Mouse (Mus musculus): ENCODE results near the gene Ptgdr2. TPM values are rescaled to one million over a fixed set of nuclear protein-coding genes. Genes with fewer than 3 reads are reported as not detected.
A peak's percentile ranks its signal among the peaks of the same experiment; 100 is the strongest.

Gene Ptgdr2
- polyA plus RNA-seq, 1 experiment from 2014 or later: 0.18 TPM

DNA sequence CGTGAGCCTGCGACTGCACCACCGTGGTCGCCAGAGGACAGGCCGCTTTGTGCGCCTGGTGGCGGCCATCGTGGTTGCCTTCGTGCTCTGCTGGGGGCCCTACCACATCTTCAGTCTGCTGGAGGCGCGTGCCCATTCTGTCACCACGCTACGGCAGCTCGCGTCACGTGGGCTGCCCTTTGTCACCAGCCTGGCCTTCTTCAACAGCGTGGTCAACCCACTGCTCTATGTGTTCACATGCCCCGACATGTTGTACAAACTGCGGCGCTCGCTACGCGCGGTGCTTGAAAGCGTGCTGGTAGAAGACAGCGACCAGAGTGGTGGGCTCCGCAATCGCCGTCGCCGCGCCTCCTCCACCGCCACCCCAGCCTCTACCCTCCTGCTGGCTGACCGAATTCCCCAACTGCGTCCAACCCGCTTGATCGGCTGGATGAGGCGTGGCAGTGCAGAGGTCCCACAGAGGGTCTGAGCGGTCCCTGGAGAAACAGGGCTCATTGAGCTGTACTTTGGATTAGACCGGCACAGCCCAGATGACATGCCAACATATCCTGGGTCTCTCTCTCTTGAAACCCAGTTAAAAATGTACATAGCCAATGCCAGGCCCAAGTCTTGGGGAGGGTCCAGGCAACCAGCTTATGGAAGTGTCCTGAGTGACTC, 4.0 kb downstream of the Ptgdr2 start:
- WGBS: 2% methylated on average over 40 of the region's 40 CpGs

DNA sequence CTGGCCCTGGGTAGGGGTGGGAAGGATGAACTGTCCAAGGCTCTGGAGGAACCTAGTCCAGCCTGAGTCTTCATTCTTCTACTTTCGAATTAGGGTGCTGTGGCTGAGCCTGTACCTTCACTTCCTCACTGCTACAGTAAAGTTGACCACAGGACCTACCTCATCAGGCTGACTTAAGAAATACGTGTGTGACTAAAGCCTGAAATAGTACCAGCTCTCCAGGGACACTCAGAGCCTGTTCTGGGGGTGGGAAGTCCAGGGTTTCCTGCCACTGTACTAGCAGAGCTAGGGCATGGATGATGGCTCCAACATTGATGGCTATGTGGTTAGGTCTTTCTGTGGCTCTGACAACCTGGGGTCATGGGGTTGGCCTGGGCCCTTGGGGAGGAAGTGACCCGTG, 7.0 kb downstream of the Ptgdr2 start:
- 90% methylated on average over 3 of the region's 3 CpGs for WGBS
- Histone ChIP-seq H3K4me2 (ENCODE audit: low read length) (no peak overlapping the region), H3K9me3 (replicated peaks; ENCODE audit: control insufficient read depth, low read length) (no peaks in the 10 kb centered on the region), H3K36me3 (ENCODE audit: control insufficient read depth, insufficient read depth, low read length) (peaks cover 36% of the 10 kb centered on the region), H3K9ac (ENCODE audit: low read length) (no peak overlapping the region), H3K27me3 (replicated peaks; ENCODE audit: control insufficient read depth, insufficient read depth, low read length) (no peaks in the 10 kb centered on the region), H3K4me3 (ENCODE audit: low read depth, low read length) (no peak overlapping the region), H3K27ac (ENCODE audit: low read depth, low read length) (no peak overlapping the region), H3K4me1 (ENCODE audit: control insufficient read depth, insufficient read depth, low read length) (peaks cover 24% of the 10 kb centered on the region)
- ATAC-seq (no peak), DNase-seq (ENCODE audit: low spot score) (no peak)

More for the DNA sequence above, 4.0 kb downstream of the Ptgdr2 start:
- ATAC-seq: peak; percentile 84
- Histone ChIP-seq H3K9ac (ENCODE audit: low read length) (peak overlapping the region; percentile 68), H3K4me3 (ENCODE audit: low read depth, low read length) (peak overlapping the region; percentile 37), H3K27me3 (replicated peaks; ENCODE audit: control insufficient read depth, insufficient read depth, low read length) (0 out of 2 replicates have a peak, but pooled peaks cover 3% of the 10 kb centered on the region), H3K4me1 (ENCODE audit: control insufficient read depth, insufficient read depth, low read length) (peaks cover 9% of the 10 kb centered on the region; the same call in 1 of the 2 replicates), H3K36me3 (ENCODE audit: control insufficient read depth, insufficient read depth, low read length) (peaks cover 36% of the 10 kb centered on the region), H3K9me3 (replicated peaks; ENCODE audit: control insufficient read depth, low read length) (no peaks in the 10 kb centered on the region), H3K4me2 (ENCODE audit: low read length) (peak overlapping the region; percentile 84), H3K27ac (ENCODE audit: low read depth, low read length) (0 out of 2 replicates have a peak overlapping the region, but pooled peaks have one; percentile 66)
- DNase-seq (ENCODE audit: low spot score): peak; percentile 69

DNA sequence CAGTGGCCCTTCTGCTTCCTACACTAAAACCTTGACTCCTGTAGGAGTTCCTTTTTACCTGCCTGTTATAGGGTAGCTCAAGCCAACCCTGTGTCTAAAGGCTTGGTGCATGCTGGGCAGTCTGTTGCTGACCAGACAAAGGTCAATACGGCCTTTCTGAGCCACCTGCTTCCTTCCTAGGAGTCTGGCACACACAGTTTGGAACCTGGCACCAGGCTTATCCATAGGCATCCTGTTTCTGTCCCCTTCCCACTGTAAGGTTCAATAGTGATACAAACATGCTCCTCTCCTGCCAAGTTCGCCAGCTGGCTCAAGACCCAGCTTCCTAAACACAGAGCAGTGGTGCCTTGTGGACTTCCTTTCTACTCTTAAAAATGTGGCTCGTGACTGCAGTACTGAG, 9.5 kb downstream of the Ptgdr2 start:
- Histone ChIP-seq H3K9ac (ENCODE audit: low read length) (no peak overlapping the region), H3K4me1 (ENCODE audit: control insufficient read depth, insufficient read depth, low read length) (peaks cover 19% of the 10 kb centered on the region), H3K4me3 (ENCODE audit: low read depth, low read length) (no peak overlapping the region), H3K27me3 (replicated peaks; ENCODE audit: control insufficient read depth, insufficient read depth, low read length) (no peaks in the 10 kb centered on the region), H3K36me3 (ENCODE audit: control insufficient read depth, insufficient read depth, low read length) (peaks cover 36% of the 10 kb centered on the region), H3K4me2 (ENCODE audit: low read length) (peak overlapping the region; percentile 98; the same call in 1 of the 2 replicates), H3K9me3 (replicated peaks; ENCODE audit: control insufficient read depth, low read length) (no peaks in the 10 kb centered on the region), H3K27ac (ENCODE audit: low read depth, low read length) (no peak overlapping the region)
- WGBS: 87% methylated on average over 3 of the region's 3 CpGs
- DNase-seq (ENCODE audit: low spot score) (no peak), ATAC-seq (no peak)

DNA sequence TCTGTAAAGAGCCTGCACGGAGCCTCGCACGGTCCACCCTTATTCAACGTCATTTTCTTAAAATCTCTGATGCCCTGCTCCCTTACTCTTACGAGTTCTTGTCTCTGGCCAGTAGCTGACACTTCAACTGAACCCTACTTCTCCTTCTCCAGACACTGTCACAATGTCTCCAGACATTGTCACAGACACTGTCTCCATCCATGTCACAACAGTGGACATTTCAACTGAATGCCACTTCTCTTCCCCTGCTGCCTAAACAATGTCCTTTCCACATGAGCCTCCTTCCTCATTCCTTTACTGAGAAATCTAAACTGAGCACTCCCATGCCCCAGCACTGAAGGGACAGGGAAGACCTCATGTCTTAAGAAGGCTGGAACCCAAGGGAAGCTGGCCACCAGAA, 10.3 kb downstream of the Ptgdr2 start:
- ATAC-seq: no peak
- Histone ChIP-seq H3K4me1 (ENCODE audit: control insufficient read depth, insufficient read depth, low read length) (peaks cover 19% of the 10 kb centered on the region), H3K27ac (ENCODE audit: low read depth, low read length) (no peak overlapping the region), H3K9ac (ENCODE audit: low read length) (peak overlapping the region; percentile 76), H3K36me3 (ENCODE audit: control insufficient read depth, insufficient read depth, low read length) (peaks cover 31% of the 10 kb centered on the region), H3K27me3 (replicated peaks; ENCODE audit: control insufficient read depth, insufficient read depth, low read length) (no peaks in the 10 kb centered on the region), H3K4me3 (ENCODE audit: low read depth, low read length) (peak overlapping the region; percentile 55), H3K9me3 (replicated peaks; ENCODE audit: control insufficient read depth, low read length) (no peaks in the 10 kb centered on the region), H3K4me2 (ENCODE audit: low read length) (peak overlapping the region; percentile 98)
- WGBS: 87% methylated on average over 5 of the region's 5 CpGs
- DNase-seq (ENCODE audit: low spot score): no peak

DNA sequence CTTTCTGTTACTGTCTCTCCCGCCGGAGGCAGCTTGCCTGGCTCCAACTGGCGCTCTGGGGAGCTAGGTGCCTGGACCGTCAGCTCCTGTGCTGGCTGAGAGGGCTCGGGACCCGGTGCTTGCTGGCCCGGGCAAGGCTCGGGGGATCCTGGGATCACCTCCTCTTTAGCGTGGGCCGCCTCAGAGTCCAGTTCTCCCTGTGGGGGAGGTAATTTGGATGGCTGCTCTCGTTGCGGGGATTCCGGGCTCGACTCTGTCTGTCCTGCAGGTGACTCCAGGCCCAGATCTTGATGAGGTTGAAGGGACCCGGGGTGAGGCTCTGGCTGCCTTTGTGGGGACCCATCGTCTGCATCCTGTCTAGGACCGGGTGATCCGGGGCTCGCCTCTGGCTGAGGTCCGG, 11.5 kb downstream of the Ptgdr2 start:
- Histone ChIP-seq H3K4me3 (ENCODE audit: low read depth, low read length) (peak overlapping the region; percentile 55), H3K27ac (ENCODE audit: low read depth, low read length) (no peak overlapping the region), H3K9me3 (replicated peaks; ENCODE audit: control insufficient read depth, low read length) (no peaks in the 10 kb centered on the region), H3K4me2 (ENCODE audit: low read length) (peak overlapping the region; percentile 98), H3K4me1 (ENCODE audit: control insufficient read depth, insufficient read depth, low read length) (peaks cover 19% of the 10 kb centered on the region), H3K9ac (ENCODE audit: low read length) (peak overlapping the region; percentile 76), H3K27me3 (replicated peaks; ENCODE audit: control insufficient read depth, insufficient read depth, low read length) (no peaks in the 10 kb centered on the region), H3K36me3 (ENCODE audit: control insufficient read depth, insufficient read depth, low read length) (peaks cover 19% of the 10 kb centered on the region)
- DNase-seq (ENCODE audit: low spot score): no peak
- 0 out of 2 replicates have a peak, but pooled peaks have one; percentile 0 for ATAC-seq
- WGBS: under 1% methylated on average over 20 of the region's 20 CpGs

DNA sequence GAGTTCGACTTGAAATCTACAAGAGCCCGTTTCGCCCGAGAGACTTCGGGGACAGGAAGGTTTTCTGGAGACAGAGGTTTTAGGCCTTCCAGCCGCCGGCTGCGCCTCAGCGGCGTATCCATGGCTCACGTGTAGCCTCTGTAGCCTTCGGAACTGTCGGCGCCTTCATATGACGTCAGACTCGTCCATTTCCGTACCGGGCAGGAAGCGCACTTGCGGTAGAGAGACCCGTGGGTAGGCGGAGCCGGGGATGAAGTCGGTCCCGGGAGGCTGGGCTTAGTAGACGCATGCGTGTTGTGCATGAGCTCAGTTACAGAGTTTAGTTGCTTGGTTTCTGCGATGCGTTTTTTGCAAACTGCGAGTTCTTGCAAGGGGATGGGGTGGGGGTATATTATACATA, 12.2 kb downstream of the Ptgdr2 start, which contains the start of gene Ccdc86:
Ccdc86 (minus strand) TSS at position 155 of the 400 bp plus-strand sequence.
- H3K4me3 ChIP-seq (ENCODE audit: low read depth, low read length): peak within 1 kb of the TSS; percentile 55
- no peaks in the 10 kb centered on the region for H3K27me3 ChIP-seq (replicated peaks; ENCODE audit: control insufficient read depth, insufficient read depth, low read length)
- peaks cover 19% of the 10 kb centered on the region for H3K4me1 ChIP-seq (ENCODE audit: control insufficient read depth, insufficient read depth, low read length)
- H3K9me3 ChIP-seq (replicated peaks; ENCODE audit: control insufficient read depth, low read length): no peaks in the 10 kb centered on the region
- peaks cover 12% of the 10 kb centered on the region for H3K36me3 ChIP-seq (ENCODE audit: control insufficient read depth, insufficient read depth, low read length)
- ATAC-seq (peak; percentile 99), DNase-seq (ENCODE audit: low spot score) (peak; percentile 100)
- under 1% methylated on average over 30 of the region's 30 CpGs for WGBS
- H3K27ac ChIP-seq (ENCODE audit: low read depth, low read length): 0 out of 2 replicates have a peak within 1 kb of the TSS, but pooled peaks have one; percentile 39
- H3K9ac ChIP-seq (ENCODE audit: low read length): peak within 1 kb of the TSS; percentile 76
- H3K4me2 ChIP-seq (ENCODE audit: low read length): peak within 1 kb of the TSS; percentile 98

DNA sequence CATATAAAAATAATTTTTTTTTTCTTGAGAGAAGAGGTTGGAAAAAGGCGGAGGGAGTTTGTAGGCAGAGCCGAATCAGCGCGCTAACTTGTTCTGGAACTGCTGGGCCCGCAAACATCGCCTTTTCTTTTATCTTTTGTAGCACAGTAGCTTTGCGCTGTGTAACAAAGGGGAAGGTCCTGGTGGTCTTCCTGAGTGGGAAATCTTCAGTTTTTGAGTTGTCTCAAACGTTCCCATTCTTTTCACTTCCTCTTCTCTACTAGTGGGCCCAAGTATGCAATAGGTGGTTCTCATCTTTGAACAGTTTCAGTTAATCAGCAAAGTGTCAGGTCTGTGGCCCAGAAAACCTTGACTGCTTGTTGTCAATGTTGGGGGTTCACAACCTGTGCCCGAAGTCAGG, 12.6 kb downstream of the Ptgdr2 start:
- ATAC-seq: peak; percentile 11

DNA sequence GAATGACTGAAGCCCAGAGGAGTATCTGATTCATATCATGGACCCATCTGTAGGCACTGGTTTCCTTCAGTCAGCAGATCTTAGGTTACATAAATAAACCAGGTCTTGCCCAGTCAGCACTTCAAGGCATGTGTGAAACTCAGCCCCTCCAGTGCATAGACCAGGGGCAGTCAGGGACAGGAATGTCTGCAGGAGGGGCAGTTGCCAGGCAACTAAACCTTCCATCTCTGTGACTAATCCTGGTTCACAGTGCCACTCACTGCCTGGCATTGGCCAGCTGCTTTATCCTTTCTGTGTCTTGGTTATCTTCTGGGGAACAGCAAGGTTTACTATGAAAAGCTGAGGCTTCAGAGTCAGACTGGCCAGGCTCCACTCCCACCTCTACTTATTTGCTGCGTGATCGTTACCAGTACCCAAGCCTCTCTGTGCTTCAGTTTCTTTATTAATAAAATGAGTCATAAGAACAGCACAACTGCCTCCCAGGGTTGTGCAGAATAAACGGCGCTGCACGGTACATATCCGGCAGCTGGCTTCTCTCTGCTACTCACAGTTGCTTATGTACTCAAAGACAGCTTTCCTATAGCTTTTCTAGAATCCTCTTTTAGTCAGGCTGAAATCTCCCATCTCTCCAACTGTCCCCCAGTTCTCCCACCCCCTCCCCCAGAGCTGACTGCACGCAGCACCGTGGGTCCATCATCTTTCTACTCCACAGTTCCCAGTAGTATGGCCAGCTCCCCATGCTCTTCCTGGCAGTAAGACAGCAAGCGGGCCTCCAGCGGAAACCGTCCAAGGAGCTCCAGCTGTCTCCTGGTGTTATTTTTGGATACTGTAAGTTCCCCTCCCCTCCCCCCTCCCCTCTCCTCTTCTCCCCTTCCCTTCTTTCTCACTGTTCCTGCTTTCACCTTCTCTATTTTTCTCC, 15.3 kb downstream of the Ptgdr2 start:
- DNase-seq (ENCODE audit: low spot score) (no peak), ATAC-seq (no peak)
- Histone ChIP-seq H3K27me3 (replicated peaks; ENCODE audit: control insufficient read depth, insufficient read depth, low read length) (no peaks in the 10 kb centered on the region), H3K36me3 (ENCODE audit: control insufficient read depth, insufficient read depth, low read length) (no peaks in the 10 kb centered on the region), H3K27ac (ENCODE audit: low read depth, low read length) (no peak overlapping the region), H3K4me3 (ENCODE audit: low read depth, low read length) (no peak overlapping the region), H3K4me1 (ENCODE audit: control insufficient read depth, insufficient read depth, low read length) (peaks cover 16% of the 10 kb centered on the region), H3K9ac (ENCODE audit: low read length) (no peak overlapping the region), H3K9me3 (replicated peaks; ENCODE audit: control insufficient read depth, low read length) (no peaks in the 10 kb centered on the region), H3K4me2 (ENCODE audit: low read length) (no peak overlapping the region)
- WGBS: 75% methylated on average over 11 of the region's 11 CpGs

More for the DNA sequence above, 12.6 kb downstream of the Ptgdr2 start:
- Histone ChIP-seq H3K4me3 (ENCODE audit: low read depth, low read length) (peak overlapping the region; percentile 55), H3K27ac (ENCODE audit: low read depth, low read length) (0 out of 2 replicates have a peak overlapping the region, but pooled peaks have one; percentile 39), H3K36me3 (ENCODE audit: control insufficient read depth, insufficient read depth, low read length) (peaks cover 8% of the 10 kb centered on the region), H3K4me2 (ENCODE audit: low read length) (peak overlapping the region; percentile 98), H3K9ac (ENCODE audit: low read length) (peak overlapping the region; percentile 47; the same call in 1 of the 2 replicates), H3K27me3 (replicated peaks; ENCODE audit: control insufficient read depth, insufficient read depth, low read length) (no peaks in the 10 kb centered on the region), H3K9me3 (replicated peaks; ENCODE audit: control insufficient read depth, low read length) (no peaks in the 10 kb centered on the region), H3K4me1 (ENCODE audit: control insufficient read depth, insufficient read depth, low read length) (peaks cover 19% of the 10 kb centered on the region)
- 26% methylated on average over 9 of the region's 9 CpGs for WGBS
- DNase-seq (ENCODE audit: low spot score): no peak

All from forebrain, embryonic 14.5 days (tissue).